Mouse (Mus musculus) layer of hippocampus, adult 8-10 months (tissue): ENCODE measurements around the gene Ptprh. TPM values are rescaled to one million over a fixed set of nuclear protein-coding genes. Genes with fewer than 3 reads are reported as not detected.
"Not testable (repeated sequence)": the region's sequence is repeated elsewhere in the genome, so short reads cannot be mapped to it uniquely, and the experiment has no call there.

ENCODE experiments used
- DNase-seq, 2 experiments: peaks; one replicate each; pipeline ENCODE4 v3.0.0; 2022; ENCODE audit warnings: low spot score in 2 of 2
- total RNA-seq, 4 experiments: library from RNA; stranded (reverse); gene quantifications; 2 replicates each; pipeline ENCODE4 v1.2.4; 2022

Ptprh gene
- total RNA-seq, 4 experiments from 2014 or later: 0.59 to 0.85 (median 0.67) TPM

DNA sequence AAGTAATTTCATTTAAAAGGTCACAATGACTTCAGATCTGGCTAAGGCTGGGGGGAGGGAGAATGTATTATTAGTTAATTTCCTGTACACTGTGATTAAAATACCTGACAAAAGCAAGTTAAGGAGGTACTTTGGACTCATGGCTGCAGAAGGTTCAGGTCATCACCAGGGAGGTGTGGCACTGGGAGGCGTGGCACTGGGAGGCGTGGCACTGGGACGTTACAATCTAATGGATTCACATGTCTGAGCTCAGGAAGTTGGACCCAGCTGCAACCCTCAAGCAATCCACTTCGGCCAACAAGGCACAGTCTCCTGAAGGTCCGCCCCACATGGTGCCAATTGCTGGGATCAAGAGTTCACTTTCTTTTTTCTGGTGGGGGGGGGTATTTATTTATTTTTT is 4.2 kb upstream of the Ptprh start:
- DNase-seq: no peak

DNA sequence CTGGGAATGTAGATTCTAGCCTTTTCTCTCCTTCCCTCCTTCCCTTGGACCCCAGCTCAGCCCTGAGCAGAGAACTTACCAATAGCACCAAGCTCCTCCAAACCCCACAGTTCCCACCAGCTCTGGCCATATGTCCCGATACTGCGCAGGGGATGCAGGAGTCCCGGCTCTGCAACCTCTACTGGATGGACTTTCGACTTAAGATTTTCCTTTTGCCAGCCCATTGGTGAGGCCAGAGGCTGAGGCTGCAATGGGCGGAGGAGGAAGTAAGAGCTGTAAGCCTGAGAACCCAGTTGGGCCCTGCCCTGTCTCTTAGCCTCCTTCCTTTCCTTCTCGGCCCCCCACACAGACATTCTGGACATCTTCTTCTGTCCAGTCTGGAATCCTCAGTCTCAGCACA is 872 bp downstream of the Ptprh start:
- DNase-seq: no peak

DNA sequence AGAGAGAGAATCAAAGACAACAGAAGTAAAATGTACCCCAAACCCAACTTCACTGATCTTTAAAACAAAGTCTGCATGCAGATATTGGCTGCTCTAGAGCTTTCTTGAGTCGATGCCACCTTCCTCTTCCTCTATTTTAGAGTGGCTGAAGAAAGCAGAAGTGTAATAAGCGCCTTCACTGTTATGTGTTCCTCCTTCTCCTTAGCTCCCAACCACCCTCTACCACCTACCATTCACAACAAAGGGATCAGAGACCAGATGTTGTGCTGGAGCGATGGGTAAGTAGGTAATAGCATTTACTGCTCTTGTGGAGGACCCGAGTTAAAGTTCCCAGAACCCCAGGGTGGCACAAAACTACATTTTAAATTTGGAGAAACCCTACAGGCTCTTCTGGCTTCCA is 6.8 kb downstream of the Ptprh start:
- DNase-seq: not testable (repeated sequence)

DNA sequence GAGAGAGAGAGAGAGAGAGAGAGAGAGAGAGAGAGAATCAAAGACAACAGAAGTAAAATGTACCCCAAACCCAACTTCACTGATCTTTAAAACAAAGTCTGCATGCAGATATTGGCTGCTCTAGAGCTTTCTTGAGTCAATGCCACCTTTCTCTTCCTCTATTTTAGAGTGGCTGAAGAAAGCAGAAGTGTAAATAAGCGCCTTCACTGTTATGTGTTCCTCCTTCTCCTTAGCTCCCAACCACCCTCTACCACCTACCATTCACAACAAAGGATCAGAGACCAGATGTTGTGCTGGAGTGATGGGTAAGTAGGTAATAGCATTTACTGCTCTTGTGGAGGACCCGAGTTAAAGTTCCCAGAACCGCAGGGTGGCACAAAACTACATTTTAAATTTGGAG is 22.4 kb downstream of the Ptprh start:
- DNase-seq: not testable (repeated sequence)

DNA sequence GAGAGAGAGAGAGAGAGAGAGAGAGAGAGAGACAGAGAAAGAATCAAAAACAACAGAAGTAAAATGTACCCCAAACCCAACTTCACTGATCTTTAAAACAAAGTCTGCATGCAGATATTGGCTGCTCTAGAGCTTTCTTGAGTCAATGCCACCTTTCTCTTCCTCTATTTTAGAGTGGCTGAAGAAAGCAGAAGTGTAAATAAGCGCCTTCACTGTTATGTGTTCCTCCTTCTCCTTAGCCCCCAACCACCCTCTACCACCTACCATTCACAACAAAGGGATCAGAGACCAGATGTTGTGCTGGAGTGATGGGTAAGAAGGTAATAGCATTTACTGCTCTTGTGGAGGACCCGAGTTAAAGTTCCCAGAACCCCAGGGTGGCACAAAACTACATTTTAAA is 31.5 kb downstream of the Ptprh start:
- DNase-seq: not testable (repeated sequence)

DNA sequence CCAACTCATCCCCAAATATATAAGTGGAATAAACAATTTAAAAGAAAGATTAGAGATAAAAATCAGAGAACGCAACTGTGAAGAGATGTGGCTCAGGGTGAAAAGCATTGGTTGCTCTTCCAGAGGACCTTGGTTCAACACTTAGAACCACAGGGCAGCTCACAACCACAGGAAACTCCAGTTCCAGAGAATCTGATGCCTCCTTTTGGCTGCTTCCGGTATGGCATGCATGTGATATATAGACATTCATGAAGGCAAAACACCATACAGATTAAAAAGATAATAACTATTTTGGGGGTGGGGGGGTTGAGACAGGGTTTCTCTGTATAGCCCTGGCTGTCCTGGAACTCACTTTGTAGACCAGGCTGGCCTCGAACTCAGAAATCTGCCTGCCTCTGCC is 41.2 kb downstream of the Ptprh start:
- DNase-seq: no peak

DNA sequence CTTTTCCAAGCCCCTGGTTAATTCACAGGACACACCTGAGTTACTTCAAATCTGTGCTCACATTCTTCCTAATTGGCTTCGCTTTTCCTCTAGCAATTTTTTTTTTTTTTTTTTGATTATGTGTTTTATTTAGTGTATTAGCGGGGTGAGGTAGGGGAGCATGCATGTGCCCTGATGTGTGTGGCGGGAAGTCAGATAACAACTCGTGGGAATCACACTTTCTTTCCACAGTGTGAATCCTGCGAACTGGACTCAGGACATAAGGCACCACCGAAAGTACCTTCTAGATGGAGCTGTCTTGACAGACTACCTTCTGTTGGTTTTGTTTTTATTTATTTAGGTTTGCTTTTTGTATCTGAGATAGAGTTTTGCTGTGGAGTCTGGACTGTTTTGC is 46.7 kb downstream of the Ptprh start:
- DNase-seq: no peak

DNA sequence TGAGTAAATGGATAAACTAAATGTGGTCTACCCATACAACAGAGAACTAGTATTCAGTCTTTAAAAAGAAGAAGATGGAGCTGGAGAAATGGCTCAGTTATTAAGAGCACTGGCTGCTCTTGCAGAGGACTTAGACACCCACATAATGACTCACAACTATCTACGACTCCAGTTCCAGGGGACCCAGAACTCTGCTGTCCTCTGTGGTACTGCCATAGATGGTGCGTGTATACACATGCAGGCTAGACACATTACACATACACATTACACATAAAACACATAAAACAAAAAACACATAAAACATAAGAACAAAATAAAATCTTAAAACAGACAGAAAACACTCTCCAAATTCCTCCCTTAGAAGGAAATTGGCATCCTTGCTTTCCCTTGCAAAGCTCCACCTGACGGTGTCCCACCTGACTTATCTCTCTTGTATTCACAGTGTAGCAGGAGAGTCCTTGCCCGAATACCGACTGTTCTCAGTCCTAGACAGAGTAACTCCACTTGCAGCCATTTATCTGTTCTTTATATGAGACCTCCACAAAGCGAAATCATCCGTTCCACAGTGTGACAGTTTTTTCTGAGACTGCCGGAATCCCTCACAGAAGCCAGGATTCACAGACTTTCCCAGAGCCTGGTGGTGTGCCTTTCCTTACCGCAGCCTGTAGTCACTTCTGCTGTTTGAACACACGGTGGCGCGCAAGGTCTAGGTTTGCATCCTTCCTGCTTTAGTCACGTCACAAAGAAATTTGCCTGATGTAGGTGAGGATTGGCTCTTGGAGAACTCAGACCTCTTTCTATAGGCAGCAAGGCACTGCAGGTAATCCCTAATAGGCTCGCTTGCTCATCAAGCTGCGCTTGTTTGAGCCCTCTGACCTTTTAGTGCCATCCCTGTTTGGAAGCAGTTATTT is 47.3 kb downstream of the Ptprh start:
- DNase-seq: peak; percentile 72 to 76

DNA sequence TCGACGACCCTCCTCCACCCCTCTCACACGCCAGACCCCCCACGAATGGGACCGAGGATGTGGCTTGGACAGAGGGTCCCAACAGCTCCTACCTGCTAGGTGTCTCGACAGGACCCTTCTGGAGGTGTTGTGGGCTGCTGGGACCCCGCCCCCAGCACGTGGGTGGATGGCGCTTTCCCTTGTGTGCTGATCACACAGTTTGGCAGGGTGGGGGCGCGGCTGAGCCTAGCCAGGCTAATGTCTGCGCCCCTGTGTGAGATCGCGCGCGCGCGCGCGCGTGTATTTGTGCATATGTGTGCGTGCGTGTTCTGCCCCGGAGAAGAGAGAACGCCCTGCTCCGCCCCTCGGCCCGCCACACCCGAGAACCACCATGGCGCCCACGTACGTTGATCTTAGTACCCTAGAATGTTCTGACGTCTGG is 56.6 kb downstream of the Ptprh start, which contains the start of gene Syt5:
Gene Syt5 (minus strand): TSS at position 321 of the 421 bp plus-strand sequence.
- DNase-seq: peak; percentile 55 to 67

DNA sequence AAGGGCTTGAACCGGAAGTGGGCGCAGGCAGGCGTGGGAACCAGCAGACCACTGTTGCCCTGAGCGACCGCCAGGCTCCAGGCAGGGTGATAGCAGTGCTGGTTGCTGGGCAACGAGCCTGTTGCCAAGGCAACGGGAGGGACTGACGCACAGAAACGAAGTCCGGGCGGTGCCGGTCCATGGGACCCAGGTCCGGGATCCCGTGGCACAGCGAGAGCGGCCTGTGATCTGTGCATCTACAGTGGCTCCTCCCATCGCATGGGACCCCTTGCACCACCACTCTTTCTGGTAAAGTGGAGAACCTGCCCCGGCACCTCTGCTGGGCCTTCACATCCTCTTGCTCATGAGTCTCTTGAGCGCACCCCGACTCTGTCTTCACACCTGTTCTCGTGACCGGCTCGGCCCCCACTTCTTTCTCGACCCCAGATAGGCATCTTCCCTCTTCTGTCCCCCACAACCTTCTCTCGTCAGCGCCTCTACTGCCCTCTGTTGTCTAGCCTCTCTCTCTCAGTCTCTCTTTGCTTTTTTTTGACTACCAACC is 57.2 kb downstream of the Ptprh start:
- peak; percentile 93 to 95 for DNase-seq

DNA sequence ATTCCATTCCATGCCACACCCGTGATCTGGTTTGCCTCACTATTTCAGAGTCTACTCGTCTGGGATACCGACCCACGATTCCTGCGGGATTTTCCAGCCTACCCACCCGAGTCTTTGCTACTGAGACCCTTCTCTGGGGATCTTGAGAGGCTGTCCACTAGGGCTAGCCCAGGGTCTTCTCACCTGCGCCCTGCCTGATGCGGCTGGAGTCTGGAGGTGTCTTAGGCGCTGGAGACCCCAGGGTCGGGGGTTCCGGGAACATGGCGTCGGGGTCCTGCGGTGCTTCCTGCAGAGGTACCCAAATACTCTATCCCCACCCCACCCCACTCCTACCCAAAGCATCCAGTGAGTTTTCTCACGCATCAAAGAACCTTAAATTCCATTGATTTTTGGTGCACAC is 57.8 kb downstream of the Ptprh start:
- no peak for DNase-seq

DNA sequence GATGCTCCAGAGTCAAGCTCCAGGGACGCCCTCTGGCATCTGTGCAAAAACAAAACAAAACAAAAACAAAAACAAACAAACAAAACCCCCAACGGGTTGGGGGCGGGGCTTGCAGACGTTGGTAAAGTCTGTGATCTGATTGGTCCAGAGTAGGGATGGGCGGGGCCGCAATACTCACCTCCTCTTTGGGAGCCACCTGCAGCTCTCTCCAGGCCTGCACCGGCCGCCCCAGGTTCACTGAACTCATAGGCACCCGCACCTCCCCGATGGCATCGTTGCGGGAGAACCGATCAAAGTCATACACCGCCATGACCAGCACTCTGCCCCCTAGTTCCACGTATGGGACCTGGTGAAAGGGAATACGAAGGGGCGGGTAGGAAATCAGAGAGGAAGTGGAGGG is 61.8 kb downstream of the Ptprh start:
- no peak for DNase-seq

DNA sequence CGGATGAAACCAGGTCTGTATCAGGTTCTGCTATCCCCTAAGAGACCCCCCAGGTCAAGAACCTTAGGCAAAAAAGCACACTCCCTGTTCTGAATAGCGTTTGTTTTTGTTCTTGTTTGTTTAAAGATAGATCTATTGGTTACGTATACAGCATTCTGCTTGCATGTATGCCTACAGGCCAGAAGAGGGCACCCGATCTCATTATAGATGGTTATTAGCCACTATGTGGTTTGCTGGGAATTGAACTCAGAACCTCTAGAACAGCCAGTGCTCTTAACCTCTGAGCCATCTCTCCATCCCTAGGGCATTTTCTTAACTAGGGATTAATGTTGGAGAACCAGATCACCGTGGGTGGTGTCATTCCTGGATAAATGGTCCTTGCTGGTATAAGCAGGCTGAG is 62.5 kb downstream of the Ptprh start:
- DNase-seq: no peak

DNA sequence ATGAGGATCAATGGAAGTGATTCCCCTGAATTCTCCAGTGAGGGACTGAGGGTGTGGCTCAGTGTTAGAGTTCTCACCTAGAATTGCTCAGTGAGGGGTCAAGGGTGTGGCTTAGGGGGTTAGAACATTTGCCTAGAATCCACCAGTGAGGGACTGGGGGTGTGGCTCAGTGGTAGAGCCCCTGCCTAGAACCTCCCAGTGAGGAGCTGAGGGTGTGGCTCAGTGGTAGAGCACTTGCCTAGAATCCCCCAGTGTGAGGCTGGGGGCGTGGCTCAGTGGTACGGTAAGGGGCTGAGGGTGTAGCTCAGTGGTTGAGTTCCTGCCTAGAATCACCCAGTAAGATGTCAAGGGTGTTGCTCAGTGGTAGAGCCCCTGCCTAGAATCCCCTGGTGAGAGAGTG is 64.8 kb downstream of the Ptprh start:
- DNase-seq: no peak

DNA sequence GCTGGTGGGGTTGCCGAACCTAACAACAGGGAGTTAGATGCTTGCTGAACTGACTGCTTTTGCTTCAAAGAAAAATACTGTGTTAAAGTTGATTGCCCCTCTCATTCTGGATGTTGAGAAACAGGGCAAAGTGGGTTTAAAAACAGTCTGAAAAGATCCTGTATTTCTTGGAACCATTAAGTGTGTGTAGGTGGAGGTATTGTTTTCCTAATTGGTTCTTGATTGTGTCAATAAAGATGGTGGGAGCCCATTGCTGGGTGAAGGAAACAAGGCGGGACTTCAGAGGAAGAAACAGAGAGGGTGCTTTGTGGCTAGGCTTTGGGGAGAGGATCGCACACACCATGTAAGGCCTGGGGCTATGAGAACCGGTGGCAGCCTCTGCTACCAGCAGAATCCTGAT is 66.7 kb downstream of the Ptprh start:
- no peak for DNase-seq

DNA sequence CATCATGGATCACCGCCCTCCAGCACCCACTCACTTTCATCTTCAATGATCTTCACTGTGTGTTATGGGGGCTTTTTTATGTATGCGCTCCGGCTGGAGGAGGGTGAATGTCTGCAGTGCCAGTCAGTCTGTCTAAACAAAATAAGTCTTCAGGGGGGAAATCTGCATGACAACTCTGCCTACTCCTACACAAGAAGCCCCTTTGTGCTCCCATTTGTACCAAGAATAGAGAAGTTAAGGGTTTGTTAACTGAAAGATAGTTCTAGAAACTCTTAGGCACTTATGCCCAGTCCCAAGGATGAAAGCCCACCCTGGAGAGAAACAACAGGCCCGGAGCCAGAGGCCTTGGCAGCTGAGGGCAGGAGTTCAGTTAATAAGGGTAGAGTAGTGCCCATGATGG is 67.5 kb downstream of the Ptprh start:
- no peak for DNase-seq

DNA sequence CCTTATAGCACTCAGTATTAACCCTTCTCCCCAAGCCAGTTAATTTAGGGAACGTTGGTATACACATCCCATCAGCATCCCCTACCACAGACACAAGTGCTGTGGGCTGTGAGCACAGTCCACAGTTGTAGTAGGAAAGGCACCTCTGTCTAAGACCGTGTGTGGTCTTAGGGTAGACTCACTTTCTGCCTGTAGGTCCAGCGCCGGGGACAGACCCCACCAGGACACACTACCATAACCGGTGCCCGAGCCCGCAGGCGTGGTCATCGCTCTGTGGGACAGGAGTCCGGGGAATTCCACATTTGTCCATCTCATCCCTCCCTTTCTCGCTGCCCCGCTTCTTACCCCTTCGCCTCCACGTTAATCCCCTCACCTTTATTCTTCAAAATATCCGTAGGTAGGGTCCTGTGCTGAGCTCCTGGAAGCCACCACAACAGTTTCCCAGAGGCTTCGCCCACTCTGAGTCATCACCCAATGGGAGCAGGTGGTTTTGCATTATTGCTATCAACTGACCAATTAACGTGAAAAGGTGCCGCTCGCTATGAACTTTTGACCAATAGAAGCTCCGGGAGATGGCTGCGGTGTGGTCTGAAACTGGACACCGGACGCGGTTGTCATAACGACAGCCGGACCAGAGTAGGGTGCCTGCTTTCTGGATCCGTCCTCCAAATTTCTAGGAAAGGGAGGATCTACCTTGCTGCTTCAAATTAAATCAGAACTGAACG is 71.7 kb downstream of the Ptprh start, which contains the start of gene Dnaaf3:
Gene Dnaaf3 (minus strand): TSS at position 449 of the 725 bp plus-strand sequence.
- no peak for DNase-seq

DNA sequence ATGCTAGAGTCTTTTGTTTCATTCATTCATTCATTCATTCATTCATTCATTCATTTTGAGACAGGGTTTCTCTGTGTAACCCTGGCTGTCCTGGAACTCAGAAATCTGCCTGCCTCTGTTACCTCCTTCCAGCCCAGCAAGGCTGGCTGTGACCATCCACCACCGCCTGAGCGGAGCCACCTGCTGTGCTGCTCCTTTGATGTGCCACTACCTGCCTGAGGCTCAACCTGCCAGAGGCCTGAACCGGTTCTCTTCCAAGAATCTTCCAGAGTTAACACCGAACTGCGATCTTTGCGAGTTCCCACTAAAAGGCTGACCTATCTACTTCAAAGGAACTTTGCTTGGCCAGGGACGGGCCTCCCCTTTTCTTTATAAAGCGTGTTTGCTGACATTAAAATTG is 73.7 kb downstream of the Ptprh start:
- DNase-seq: not testable (repeated sequence)

DNA sequence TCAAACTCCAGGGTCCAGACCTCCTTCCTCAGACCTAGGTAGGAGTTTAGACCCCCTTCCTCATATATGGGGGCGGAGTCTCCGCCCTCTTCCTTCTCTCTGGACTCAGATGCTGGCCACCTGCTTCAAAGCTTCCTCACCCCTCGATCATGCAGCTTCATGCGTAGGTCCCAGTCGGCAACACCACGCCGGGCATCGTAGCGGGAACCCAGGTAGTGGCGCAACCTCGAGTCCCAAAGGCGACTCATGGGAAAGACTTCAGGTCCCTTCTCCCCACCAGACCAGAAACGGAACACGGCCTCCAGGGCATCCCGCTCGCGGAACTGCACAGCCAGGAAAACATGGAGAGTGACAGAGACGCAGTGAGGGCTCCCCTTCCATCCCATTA is 76.5 kb downstream of the Ptprh start:
- no peak for DNase-seq

DNA sequence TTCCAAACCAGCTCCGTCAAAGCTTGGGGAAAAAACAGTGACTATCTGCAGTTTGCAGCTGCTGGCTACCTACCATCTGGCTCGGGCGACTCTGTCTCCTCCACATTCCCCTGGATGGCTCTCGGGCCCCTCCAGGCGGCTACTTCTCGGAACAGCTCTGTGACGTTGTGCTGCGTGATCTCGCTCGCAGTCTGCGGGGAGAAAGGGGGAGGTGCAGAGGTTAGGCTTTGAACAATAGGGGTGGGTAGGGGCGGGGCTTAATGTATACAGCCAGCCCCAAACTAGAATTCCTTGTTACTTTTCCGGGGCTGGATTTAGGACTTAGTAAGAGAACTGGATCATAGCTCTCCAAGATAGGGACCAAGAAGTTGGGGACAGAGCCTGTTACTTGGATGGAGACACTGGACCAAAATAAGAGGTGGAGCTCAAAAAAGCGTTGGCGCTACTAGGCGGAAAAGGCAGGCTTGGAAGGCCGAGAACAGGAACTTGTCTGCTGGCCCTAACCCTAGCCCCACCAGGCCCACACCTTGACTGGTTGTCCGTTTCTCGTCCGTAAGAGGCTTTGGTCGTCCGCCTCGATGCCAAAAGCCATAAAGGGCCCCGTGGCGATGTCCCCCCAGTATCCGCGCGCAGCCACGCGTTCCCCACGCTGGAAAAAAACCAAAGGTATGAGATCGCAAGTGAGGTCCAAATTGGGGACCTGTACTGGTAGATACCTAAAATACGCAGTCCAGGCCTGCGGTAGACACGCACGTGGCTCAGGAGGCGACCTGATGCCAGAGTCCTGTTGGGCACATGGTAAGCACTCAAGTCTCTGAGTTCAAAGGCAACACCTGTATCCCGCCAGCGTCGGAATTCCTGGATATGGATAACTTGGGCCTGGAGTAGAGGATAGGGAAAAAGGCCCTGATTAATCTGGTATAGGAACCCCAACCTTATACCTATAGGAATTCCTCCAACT is 77.2 kb downstream of the Ptprh start:
- DNase-seq: peak; percentile 59 to 64
